Mouse (Mus musculus) ES-Bruce4 (cell line): ENCODE measurements at regions not wholly inside any gene's neighbourhood (a gene's known extent, or its start where the extent isn't known, plus 50 kb on each side); places are given as distances from the start of the nearest gene placed in this dataset.

Experiments used
- H3K27ac ChIP-seq: 2 replicates; pipeline ENCODE4 v1.5.1; 2012; ENCODE audit warnings: low read length, inconsistent platforms; ENCODE audit not compliant: insufficient read depth
- H3K27me3 ChIP-seq: 2 replicates; pipeline ENCODE4 v1.6.1; 2012; ENCODE audit warnings: mild to moderate bottlenecking, low read length, inconsistent platforms; ENCODE audit not compliant: control insufficient read depth, poor library complexity, insufficient read depth, severe bottlenecking
- H3K36me3 ChIP-seq: 2 replicates; pipeline ENCODE4 v1.6.1; 2012; ENCODE audit warnings: inconsistent platforms, mild to moderate bottlenecking, low read length, moderate library complexity; ENCODE audit not compliant: control insufficient read depth, poor library complexity, insufficient read depth, severe bottlenecking
- H3K4me1 ChIP-seq: one replicate; pipeline ENCODE4 v1.8.1; 2011; ENCODE audit warnings: low read length; ENCODE audit not compliant: control insufficient read depth, insufficient read depth
- H3K4me3 ChIP-seq: 2 replicates; pipeline ENCODE4 v1.5.1; 2011; ENCODE audit warnings: low read depth, mild to moderate bottlenecking, low read length
- H3K9ac ChIP-seq: 2 replicates; pipeline ENCODE4 v1.6.1; 2012; ENCODE audit warnings: low read depth, mild to moderate bottlenecking, inconsistent platforms; ENCODE audit not compliant: poor library complexity, severe bottlenecking
- H3K9me3 ChIP-seq: replicated peaks from 2 replicates; pipeline ENCODE4 v1.6.1; 2012; ENCODE audit warnings: mild to moderate bottlenecking, low read length, inconsistent platforms; ENCODE audit not compliant: control insufficient read depth, poor library complexity, insufficient read depth, severe bottlenecking
- CTCF ChIP-seq: IDR thresholded peaks from one replicate; pipeline ENCODE4 v1.8.1; 2011; ENCODE audit warnings: low read depth, low read length
- EP300 ChIP-seq: IDR thresholded peaks from 2 replicates; pipeline ENCODE4 v1.6.1; 2011; ENCODE audit warnings: low read depth, low read length; ENCODE audit not compliant: insufficient read depth
- POLR2A ChIP-seq: IDR thresholded peaks from one replicate; pipeline ENCODE4 v1.8.1; 2011; ENCODE audit warnings: low read length; ENCODE audit not compliant: insufficient read depth

DNA sequence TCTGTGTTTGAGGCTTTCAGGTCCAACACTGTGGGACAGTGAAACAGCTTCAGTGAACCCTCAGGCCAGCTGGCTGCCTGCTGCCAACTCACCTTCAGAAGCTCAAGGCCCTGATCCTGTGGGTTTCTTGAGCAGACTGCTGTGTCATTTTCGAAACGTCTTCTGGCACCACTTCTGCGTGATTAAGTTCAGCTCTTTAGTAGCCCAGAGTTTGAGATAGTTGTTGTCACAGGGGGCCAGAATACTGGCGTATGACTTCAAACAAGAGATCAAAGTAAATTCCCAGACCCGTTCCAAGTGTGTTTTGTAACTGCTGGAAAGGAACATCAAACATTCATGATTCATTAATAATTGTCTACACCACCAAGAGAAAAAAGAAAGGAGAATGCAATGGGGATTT lies 236.9 kb downstream of the Snx13 start:
- no peaks in the 10 kb centered on the region; the same call in 1 of the 2 replicates for H3K9me3 ChIP-seq
- H3K4me3 ChIP-seq: no peak overlapping the region
- H3K9ac ChIP-seq: no peak overlapping the region
- H3K27ac ChIP-seq: no peak overlapping the region
- no peaks in the 10 kb centered on the region for H3K4me1 ChIP-seq
- no peaks in the 10 kb centered on the region for H3K27me3 ChIP-seq
- H3K36me3 ChIP-seq: no peaks in the 10 kb centered on the region
- TF ChIP-seq CTCF (no peak), EP300 (no peak), POLR2A (no peak)

DNA sequence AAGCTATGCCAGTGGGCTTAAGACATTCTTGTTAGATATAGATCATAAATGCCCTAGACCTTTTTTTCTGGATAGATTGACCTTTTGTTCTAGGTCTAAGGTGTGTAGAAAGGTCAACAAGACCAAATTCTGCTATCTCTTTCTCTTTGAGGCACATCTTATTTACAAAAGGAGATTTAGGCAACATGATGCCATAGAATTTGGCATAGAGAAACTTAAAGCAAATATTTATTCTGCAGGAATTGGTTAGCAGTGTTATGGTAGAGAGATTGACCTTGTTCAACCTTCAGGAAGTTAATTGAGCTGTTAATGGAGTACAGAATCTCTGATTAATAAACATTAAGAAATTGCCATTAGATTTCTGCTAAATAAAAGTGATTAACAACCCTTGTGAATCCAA lies 236.4 kb downstream of the Snx13 start:
- H3K36me3 ChIP-seq: no peaks in the 10 kb centered on the region
- H3K9ac ChIP-seq: no peak overlapping the region
- TF ChIP-seq POLR2A: no peak
- no peak for TF ChIP-seq EP300
- no peak for TF ChIP-seq CTCF
- no peak overlapping the region for H3K27ac ChIP-seq
- H3K27me3 ChIP-seq: no peaks in the 10 kb centered on the region
- H3K4me1 ChIP-seq: no peaks in the 10 kb centered on the region
- H3K4me3 ChIP-seq: no peak overlapping the region
- H3K9me3 ChIP-seq: no peaks in the 10 kb centered on the region; the same call in 1 of the 2 replicates

DNA sequence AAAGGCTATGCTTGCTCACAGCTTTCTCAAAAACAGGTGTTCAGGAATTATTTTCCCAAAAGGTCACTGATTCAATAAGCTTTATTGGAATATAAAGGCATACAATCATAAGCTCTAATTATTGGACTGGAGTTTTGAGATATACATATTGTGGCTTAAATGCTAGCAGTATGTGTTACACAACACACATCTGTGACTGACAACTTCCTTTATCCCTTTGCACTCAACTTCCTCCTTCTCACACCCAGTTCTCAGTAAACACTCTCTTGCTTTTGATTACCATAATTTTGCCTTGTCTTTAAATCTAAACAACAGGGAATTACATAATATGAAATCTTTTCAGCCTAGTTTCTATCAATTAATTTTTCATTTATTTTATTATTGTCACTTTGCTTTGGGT lies 222.5 kb downstream of the Snx13 start:
- no peaks in the 10 kb centered on the region for H3K4me1 ChIP-seq
- H3K9ac ChIP-seq: no peak overlapping the region
- H3K36me3 ChIP-seq: no peaks in the 10 kb centered on the region
- no peaks in the 10 kb centered on the region for H3K9me3 ChIP-seq
- H3K27ac ChIP-seq: no peak overlapping the region
- H3K4me3 ChIP-seq: no peak overlapping the region
- H3K27me3 ChIP-seq: no peaks in the 10 kb centered on the region
- no peak for TF ChIP-seq EP300
- no peak for TF ChIP-seq POLR2A
- TF ChIP-seq CTCF: no peak

DNA sequence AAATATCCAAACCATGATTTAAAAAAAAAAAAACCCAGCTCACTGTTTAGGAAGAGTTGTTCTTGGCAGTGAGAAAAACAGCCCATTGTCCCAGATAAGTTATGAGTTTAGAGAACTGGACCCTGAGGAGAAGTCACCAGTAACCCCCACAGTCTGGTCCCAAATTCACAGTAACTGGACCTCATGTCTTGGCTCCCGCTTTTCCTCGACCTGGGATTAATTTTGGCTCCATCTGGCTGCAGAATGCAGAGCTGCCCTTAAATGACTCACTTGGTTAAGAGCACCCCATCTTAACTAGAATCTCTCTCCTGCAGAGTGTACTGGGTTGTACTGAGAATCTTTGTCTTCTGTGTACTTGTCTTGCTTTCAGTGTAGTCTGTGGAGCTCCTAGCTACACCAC lies 221.0 kb downstream of the Snx13 start:
- Histone ChIP-seq H3K27ac (no peak overlapping the region), H3K27me3 (no peaks in the 10 kb centered on the region), H3K4me1 (no peaks in the 10 kb centered on the region), H3K9me3 (no peaks in the 10 kb centered on the region), H3K9ac (no peak overlapping the region), H3K4me3 (no peak overlapping the region), H3K36me3 (no peaks in the 10 kb centered on the region)
- no peak for TF ChIP-seq EP300
- TF ChIP-seq POLR2A: no peak
- TF ChIP-seq CTCF: no peak

DNA sequence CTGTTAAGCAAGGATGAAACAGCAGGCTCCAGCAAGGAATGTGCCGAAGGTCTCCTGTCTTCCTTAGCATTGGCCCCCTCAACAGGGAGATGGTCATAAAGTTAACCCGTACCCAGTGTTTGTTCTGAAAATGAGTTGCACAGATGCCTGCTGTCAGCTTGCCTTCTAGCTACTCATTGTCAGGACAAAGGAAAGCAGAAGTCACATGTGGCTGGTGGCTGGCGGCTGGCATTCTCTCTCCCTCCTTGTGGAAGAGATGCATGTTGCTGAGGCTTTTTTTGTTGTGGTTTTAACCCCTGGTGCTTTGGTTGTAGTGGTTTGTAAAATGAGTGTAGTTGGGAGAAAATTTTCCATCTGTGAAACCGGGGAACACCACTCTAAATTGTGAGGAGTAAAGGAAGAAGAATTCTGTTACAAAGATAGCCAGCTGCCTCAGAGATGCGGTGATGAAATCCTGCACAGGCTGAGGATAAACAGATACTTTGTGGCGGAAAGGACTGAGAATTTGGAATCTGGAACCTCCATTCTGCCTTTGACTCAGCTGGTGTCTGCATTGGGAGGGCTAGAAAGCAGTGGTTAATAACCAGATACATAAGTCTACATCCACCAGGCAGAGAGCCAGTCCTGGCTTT lies 220.2 kb downstream of the Snx13 start:
- no peaks in the 10 kb centered on the region for H3K4me1 ChIP-seq
- no peak overlapping the region for H3K9ac ChIP-seq
- TF ChIP-seq CTCF (no peak), POLR2A (no peak), EP300 (no peak)
- no peaks in the 10 kb centered on the region for H3K36me3 ChIP-seq
- H3K27me3 ChIP-seq: no peaks in the 10 kb centered on the region
- no peaks in the 10 kb centered on the region for H3K9me3 ChIP-seq
- H3K27ac ChIP-seq: no peak overlapping the region
- H3K4me3 ChIP-seq: no peak overlapping the region

DNA sequence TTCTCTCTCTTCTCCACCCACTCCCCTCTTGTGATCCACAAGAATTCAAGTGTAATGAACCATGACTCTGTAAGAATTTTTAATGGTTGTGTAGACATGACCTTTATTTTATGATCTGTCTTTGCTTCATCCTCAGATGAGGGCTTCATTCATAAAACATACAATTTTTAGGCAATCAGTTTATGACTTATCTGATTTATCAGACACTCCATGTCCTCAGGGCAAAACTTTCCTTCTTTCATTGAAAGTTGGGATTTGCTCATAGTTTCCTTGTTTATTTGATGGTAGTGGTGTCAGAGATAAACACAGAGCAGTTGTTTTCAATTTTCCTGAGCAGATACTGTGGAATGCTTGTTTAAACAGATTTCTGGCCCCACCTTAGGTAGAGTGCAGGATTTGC lies 212.8 kb downstream of the Snx13 start:
- TF ChIP-seq POLR2A: no peak
- TF ChIP-seq CTCF: no peak
- TF ChIP-seq EP300: no peak
- H3K27ac ChIP-seq: no peak overlapping the region
- no peak overlapping the region for H3K4me3 ChIP-seq
- no peaks in the 10 kb centered on the region for H3K27me3 ChIP-seq
- no peaks in the 10 kb centered on the region for H3K36me3 ChIP-seq
- no peaks in the 10 kb centered on the region for H3K4me1 ChIP-seq
- H3K9me3 ChIP-seq: no peaks in the 10 kb centered on the region
- H3K9ac ChIP-seq: no peak overlapping the region
